Mouse (Mus musculus) cortical plate, adult 2 months (tissue): ENCODE results near the gene Ttll4.

Experiments
- CTCF ChIP-seq: fragments of 200-500 bp; IDR thresholded peaks from 2 replicates; pipeline ENCODE4 v1.5.1; 2011; ENCODE audit warnings: mild to moderate bottlenecking, control low read depth, low read length; ENCODE audit not compliant: insufficient read depth; ENCODE audit errors: extremely low read depth
- POLR2A ChIP-seq: fragments of 200-500 bp; IDR thresholded peaks from 2 replicates; pipeline ENCODE4 v1.6.1; 2011; ENCODE audit warnings: mild to moderate bottlenecking, low read length, control low read depth; ENCODE audit not compliant: insufficient read depth; ENCODE audit errors: extremely low read depth

- TF ChIP-seq POLR2A (no peak), CTCF (no peak)
Observed at GRCm38 (mm10) chr1:74687131-74687530, 25.6 kb downstream of the Ttll4 start.
